Mouse (Mus musculus): ENCODE results near the gene Anks3. TPM values are rescaled to one million over a fixed set of nuclear protein-coding genes. Genes with fewer than 3 reads are reported as not detected.

The Anks3 gene
- polyA plus RNA-seq (2016; fragmentation: Nextera tagmentation; extraction: Ambion mirVana), result 54.5 and 62.1 TPM in 2 replicates

- H3K4me3 ChIP-seq, result peak within 1 kb of the TSS; percentile 98
- peaks cover 24% of the 10 kb centered on the region for H3K4me1 ChIP-seq
- peak; percentile 96 for DNase-seq (ENCODE audit: low spot score)
- peaks cover 20% of the 10 kb centered on the region for H3K36me3 ChIP-seq
- H3K27me3 ChIP-seq (ENCODE audit: low read depth, poor library complexity, severe bottlenecking), result no peaks in the 10 kb centered on the region
- H3K9me3 ChIP-seq (replicated peaks), result no peaks in the 10 kb centered on the region
- under 1% methylated on average over 76 of the region's 76 CpGs for WGBS
- peak within 1 kb of the TSS; percentile 90 for H3K27ac ChIP-seq (replicated peaks)
Observed at GRCm38 (mm10) chr16:4963797-4964709, at the start of gene Anks3. Gene Anks3, minus strand, starts transcription at chr16:4964205.

DNA sequence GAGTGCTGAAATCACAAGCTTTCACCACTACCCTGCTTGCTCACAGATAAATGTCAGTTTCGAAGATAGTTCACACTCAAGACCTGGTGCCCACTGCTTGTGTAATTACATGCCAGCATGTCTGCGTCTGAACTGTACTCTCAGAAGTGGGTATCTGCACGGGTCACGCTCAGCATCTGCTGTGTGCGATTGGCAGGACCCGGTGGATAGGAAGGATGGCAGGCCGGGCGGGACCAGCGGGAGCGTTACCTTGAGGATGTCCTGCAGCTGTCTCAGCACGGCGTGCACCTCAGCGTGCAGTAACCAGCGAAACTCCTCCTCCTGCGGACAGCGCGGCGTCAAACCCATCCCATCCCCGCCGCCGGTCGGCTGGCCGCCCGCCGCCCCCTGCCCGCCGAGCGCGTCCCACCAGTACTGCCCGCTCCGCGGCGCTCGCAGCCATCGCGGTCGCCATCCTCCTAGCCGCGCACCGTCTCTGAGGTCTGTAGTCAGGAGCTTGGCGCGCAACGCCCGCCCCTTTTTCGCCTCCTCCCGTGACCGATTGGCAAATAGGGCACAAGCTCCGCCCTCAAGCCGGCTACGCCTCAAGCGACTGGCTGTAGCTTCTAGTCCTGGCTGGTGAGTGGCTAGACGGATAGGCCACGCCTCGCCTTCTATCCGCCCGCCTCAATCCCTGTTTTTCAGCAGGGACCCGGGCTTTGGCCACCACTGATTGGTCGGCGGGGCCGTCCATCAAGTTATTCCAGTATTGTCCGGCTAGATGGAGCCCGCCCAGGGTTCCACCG, 49.2 kb upstream of the Anks3 start, which contains the start of gene Rogdi:
Gene Rogdi (minus strand): TSS at position 500 of the 785 bp plus-strand sequence.
- H3K4me3 ChIP-seq, result peak within 1 kb of the TSS; percentile 80
- H3K9me3 ChIP-seq (replicated peaks), result no peaks in the 10 kb centered on the region
- H3K4me1 ChIP-seq, result peaks cover 22% of the 10 kb centered on the region
- WGBS, result under 1% methylated on average over 63 of the region's 63 CpGs
- H3K36me3 ChIP-seq, result peaks cover 61% of the 10 kb centered on the region
- H3K27ac ChIP-seq (replicated peaks), result peak within 1 kb of the TSS; percentile 87
- DNase-seq (ENCODE audit: low spot score), result peak; percentile 99
- H3K27me3 ChIP-seq (ENCODE audit: low read depth, poor library complexity, severe bottlenecking), result no peaks in the 10 kb centered on the region

GRCm38 (mm10) chr16:5012036-5013005, 48.3 kb upstream of the Anks3 start:
- Histone ChIP-seq H3K27me3 (ENCODE audit: low read depth, poor library complexity, severe bottlenecking) (no peaks in the 10 kb centered on the region), H3K4me3 (peak overlapping the region; percentile 80), H3K27ac (replicated peaks) (peak overlapping the region; percentile 87; the same call in 1 of the 2 replicates), H3K4me1 (peaks cover 28% of the 10 kb centered on the region), H3K9me3 (replicated peaks) (no peaks in the 10 kb centered on the region), H3K36me3 (peaks cover 52% of the 10 kb centered on the region)
- WGBS, result 58% methylated on average over 13 of the region's 13 CpGs
- no peak for DNase-seq (ENCODE audit: low spot score)

- H3K36me3 ChIP-seq, result peaks cover 41% of the 10 kb centered on the region
- H3K4me1 ChIP-seq, result peaks cover 32% of the 10 kb centered on the region
- 87% methylated on average over 7 of the region's 7 CpGs for WGBS
- H3K27ac ChIP-seq (replicated peaks), result no peak overlapping the region
- H3K4me3 ChIP-seq, result no peak overlapping the region
- no peak for DNase-seq (ENCODE audit: low spot score)
- H3K27me3 ChIP-seq (ENCODE audit: low read depth, poor library complexity, severe bottlenecking), result no peaks in the 10 kb centered on the region
- no peaks in the 10 kb centered on the region for H3K9me3 ChIP-seq (replicated peaks)
Observed at GRCm38 (mm10) chr16:5011285-5011684, 47.3 kb upstream of the Anks3 start.

DNA sequence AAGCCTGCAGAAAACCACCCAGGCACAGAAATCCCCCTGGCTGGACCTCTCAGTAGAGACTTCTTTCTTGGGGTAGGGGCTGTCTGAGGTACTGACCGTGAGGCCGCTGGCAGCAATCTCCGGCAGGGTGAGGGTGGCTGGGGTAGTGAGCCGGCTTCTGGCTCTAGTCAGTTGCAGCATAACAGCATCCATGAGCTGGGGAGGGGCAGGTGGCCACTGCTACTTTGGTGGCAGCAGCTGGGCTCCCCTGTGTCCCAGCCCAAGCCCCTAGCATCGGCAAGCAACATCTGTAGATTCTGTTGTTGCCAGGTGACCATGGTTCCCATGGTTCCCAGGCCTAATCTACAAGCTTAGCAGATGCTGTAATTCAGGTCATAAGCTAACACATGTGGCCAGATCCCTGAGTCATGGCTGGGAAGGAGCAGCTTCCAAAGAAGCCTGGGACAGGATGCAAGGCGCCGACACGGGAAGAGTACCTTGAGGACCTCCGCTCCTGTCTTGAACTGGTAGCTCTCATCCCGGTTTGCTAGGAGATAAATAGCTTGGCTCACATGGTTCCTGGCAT, 46.4 kb upstream of the Anks3 start:
- 92% methylated on average over 10 of the region's 10 CpGs for WGBS
- Histone ChIP-seq H3K4me3 (no peak overlapping the region), H3K9me3 (replicated peaks) (no peaks in the 10 kb centered on the region), H3K36me3 (peaks cover 33% of the 10 kb centered on the region), H3K4me1 (peaks cover 32% of the 10 kb centered on the region), H3K27me3 (ENCODE audit: low read depth, poor library complexity, severe bottlenecking) (no peaks in the 10 kb centered on the region), H3K27ac (replicated peaks) (no peak overlapping the region)
- no peak for DNase-seq (ENCODE audit: low spot score)

DNA sequence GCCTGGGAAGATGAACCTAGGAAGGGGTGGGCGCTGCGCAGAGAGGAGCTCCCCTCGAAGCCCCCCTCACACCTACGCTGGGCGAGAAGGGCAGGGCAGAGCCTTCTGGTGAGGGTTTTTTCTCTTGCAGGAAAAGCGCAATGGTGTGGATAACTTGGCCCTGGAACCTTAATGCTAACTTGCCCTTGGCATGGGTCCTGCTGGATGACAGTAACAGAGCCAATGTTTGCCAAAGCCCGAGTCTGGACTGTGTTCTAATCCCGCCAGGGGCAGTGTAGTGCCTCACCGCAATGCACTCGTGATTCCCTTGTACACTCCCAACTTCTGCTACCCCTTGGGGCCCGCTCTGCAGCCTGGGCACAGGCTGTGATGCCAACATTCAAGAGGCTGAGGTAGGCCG, 44.1 kb upstream of the Anks3 start:
- 87% methylated on average over 12 of the region's 12 CpGs for WGBS
- Histone ChIP-seq H3K36me3 (peaks cover 19% of the 10 kb centered on the region; the same call in 1 of the 2 replicates), H3K4me1 (peaks cover 31% of the 10 kb centered on the region), H3K27me3 (ENCODE audit: low read depth, poor library complexity, severe bottlenecking) (no peaks in the 10 kb centered on the region), H3K27ac (replicated peaks) (no peak overlapping the region), H3K4me3 (no peak overlapping the region), H3K9me3 (replicated peaks) (no peaks in the 10 kb centered on the region)
- DNase-seq (ENCODE audit: low spot score), result no peak

DNA sequence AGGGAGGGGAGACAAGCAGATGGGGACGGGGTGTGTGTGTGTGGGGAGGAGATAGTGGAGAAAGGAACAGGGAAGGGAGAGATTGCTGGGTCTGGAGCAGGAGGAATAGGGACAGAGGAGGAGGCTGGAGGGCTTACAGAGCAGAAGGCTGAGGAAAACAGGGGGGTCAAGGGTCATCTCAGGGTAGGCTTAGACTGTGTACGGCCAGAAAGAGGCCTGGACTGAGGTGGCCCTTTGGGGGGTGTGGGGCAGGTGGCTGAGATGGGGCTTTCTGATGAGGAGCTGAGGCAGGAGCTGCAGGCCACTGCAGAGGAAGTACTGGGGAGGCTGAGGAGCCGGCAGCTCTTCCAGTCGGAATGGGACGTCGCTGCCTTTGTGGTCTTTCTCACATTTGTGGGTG, 43.5 kb upstream of the Anks3 start:
- no peak for DNase-seq (ENCODE audit: low spot score)
- Histone ChIP-seq H3K27ac (replicated peaks) (peak overlapping the region; percentile 33), H3K4me1 (peaks cover 25% of the 10 kb centered on the region), H3K27me3 (ENCODE audit: low read depth, poor library complexity, severe bottlenecking) (no peaks in the 10 kb centered on the region), H3K36me3 (peaks cover 19% of the 10 kb centered on the region; the same call in 1 of the 2 replicates), H3K4me3 (no peak overlapping the region), H3K9me3 (replicated peaks) (no peaks in the 10 kb centered on the region)
- 48% methylated on average over 6 of the region's 6 CpGs for WGBS

- peaks cover 21% of the 10 kb centered on the region for H3K4me1 ChIP-seq
- 51% methylated on average over 5 of the region's 5 CpGs for WGBS
- no peak for DNase-seq (ENCODE audit: low spot score)
- H3K27ac ChIP-seq (replicated peaks), result peak within 1 kb of the TSS; percentile 33
- H3K9me3 ChIP-seq (replicated peaks), result no peaks in the 10 kb centered on the region
- no peak within 1 kb of the TSS for H3K4me3 ChIP-seq
- H3K27me3 ChIP-seq (ENCODE audit: low read depth, poor library complexity, severe bottlenecking), result no peaks in the 10 kb centered on the region
- H3K36me3 ChIP-seq, result peaks cover 19% of the 10 kb centered on the region; the same call in 1 of the 2 replicates
Observed at GRCm38 (mm10) chr16:5007067-5007466, 43.1 kb upstream of the Anks3 start, which contains the start of gene Smim22. Gene Smim22, plus strand, starts transcription at chr16:5007288.

DNA sequence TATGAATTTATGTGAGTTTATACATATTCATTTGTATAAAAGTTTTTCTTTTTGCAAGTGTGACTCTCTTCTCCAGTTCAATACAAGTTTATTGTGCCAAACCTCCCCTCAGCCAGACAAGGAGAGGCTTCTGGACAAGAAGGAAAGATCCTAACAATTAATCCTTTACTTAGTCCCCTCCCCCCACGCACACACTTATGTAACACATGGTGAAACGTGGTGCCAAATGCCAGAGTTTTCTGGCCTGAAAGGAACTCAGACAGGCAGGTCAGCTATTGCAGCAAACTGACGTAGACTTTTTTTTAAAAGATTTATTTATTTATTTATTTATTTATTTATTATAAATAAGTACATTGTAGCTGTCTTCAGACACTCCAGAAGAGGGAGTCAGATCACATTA, 36.6 kb upstream of the Anks3 start:
- H3K4me1 ChIP-seq, result no peaks in the 10 kb centered on the region
- H3K27me3 ChIP-seq (ENCODE audit: low read depth, poor library complexity, severe bottlenecking), result no peaks in the 10 kb centered on the region
- 75% methylated on average over 3 of the region's 3 CpGs for WGBS
- H3K9me3 ChIP-seq (replicated peaks), result no peaks in the 10 kb centered on the region
- H3K27ac ChIP-seq (replicated peaks), result no peak overlapping the region
- no peak overlapping the region for H3K4me3 ChIP-seq
- no peaks in the 10 kb centered on the region for H3K36me3 ChIP-seq
- no peak for DNase-seq (ENCODE audit: low spot score)

- Histone ChIP-seq H3K27me3 (ENCODE audit: low read depth, poor library complexity, severe bottlenecking) (no peaks in the 10 kb centered on the region), H3K27ac (replicated peaks) (no peak overlapping the region), H3K36me3 (no peaks in the 10 kb centered on the region), H3K9me3 (replicated peaks) (no peaks in the 10 kb centered on the region), H3K4me3 (no peak overlapping the region), H3K4me1 (no peaks in the 10 kb centered on the region)
- WGBS, result 85% methylated on average over 1 of the region's 1 CpGs
- no peak for DNase-seq (ENCODE audit: low spot score)
Observed at GRCm38 (mm10) chr16:4998984-4999383, 35.0 kb upstream of the Anks3 start.

GRCm38 (mm10) chr16:4997553-4997952, 33.5 kb upstream of the Anks3 start, which contains the start of gene Sept12:
Gene Sept12, minus strand, starts transcription at chr16:4997852.
- Histone ChIP-seq H3K9me3 (replicated peaks) (no peaks in the 10 kb centered on the region), H3K4me3 (no peak within 1 kb of the TSS), H3K27me3 (ENCODE audit: low read depth, poor library complexity, severe bottlenecking) (no peaks in the 10 kb centered on the region), H3K4me1 (no peaks in the 10 kb centered on the region), H3K36me3 (no peaks in the 10 kb centered on the region), H3K27ac (replicated peaks) (no peak within 1 kb of the TSS)
- 60% methylated on average over 3 of the region's 3 CpGs for WGBS
- no peak for DNase-seq (ENCODE audit: low spot score)

All from midbrain, embryonic 10.5 days (tissue).